Mouse (Mus musculus): ENCODE measurements around the gene Gan. TPM values are rescaled to one million over a fixed set of nuclear protein-coding genes. Genes with fewer than 3 reads are reported as not detected.

Gene Gan
- total RNA-seq, 2 experiments from 2014 or later, result 11.4 to 13.0 TPM

DNA sequence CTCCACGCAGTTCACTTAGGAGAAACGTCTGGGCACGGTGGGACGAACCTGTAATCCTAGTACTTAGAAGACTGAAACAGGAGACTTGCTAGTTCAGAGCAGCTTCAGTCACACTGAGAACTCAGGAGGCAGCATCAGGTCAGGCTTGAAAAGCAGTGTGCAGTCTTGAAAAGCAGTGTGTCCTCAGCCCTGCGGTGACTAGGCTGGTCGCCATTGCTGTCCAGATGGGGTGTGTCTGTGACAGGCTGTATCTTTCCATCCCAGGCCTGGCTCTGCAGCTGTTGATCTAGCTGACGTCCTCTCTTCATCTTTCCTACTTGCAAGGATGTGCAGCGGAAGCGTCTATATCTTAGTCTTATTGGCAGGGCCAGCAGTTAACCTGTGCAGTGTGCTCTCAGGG, 42.9 kb downstream of the Gan start:
- DNase-seq, result no peak

DNA sequence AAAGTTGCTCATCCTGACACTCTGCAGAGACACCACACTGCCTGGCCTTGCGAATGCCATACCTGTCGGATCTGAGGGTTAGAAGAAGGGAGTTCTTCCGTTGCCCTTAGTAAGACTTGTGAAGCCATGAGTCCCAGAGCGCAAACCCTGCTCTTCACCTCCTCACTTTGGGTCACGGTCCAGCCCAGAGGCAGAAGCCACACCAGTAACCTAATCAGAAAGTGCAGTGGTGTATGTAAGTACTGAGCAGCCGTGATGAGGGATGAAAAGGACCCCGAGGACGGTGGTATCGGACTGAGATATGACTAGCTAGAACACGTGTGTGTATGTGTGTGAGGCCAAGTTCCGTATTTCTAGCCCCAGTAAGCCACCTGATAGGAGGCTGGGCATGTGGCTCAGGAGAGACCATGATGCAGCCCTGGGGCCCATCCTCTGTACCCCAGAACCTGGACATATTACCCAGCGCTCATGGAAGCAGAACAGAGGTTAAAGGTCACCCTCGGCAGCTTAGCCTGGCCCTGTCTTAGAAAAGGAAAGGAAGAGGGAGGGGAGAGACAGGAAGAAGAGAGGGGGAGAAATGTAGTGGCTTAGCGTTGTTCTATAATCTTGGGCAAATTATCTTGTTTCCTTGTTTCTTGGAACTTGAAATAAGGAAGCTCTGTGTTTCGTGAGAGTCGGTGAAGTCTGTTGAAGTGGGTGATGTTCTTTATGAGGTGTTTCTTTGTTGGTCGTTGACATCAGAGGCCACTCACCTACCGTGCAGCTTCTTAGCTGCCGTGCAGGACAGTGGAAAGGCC, 43.5 kb downstream of the Gan start:
- no peak for DNase-seq

DNA sequence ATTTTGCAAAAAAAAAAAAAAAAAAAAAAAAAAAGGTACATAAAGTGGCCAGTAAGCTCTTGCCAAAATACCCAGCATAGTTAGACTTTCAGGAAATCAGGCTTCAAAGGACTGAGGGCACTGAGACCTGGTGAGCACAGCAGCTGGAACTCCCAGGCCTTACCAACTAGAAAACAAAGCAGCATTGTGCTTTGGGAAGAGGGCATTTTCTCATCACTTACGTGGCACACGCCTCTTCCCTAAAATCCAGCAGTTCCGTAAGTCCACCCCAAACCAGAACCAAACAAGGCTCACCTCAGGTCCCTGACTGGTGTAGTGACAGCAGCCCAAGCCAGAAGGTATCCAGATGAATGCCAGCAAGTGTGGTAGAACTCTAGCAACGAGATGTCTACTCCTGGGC, 45.1 kb downstream of the Gan start:
- DNase-seq, result no peak

DNA sequence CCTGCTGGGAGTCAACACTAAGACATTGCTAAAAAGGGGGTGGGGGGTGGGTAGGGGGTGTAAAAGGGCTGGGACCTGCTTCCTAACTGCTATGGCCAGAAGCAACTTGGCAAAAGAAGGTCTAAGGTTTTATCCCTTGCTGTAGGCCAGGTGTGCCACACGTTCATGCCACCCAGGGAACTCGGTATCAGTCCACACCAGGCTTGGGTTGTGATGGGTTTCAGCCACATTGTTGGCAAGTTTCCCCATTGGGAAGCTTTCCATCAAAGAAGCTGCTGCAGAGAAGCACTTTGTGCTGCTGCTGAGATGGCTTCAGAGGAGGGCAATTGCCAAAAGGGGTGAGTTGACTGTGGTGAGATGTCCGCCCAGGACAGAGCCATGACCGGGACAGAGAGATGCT, 47.9 kb downstream of the Gan start:
- DNase-seq, result no peak

DNA sequence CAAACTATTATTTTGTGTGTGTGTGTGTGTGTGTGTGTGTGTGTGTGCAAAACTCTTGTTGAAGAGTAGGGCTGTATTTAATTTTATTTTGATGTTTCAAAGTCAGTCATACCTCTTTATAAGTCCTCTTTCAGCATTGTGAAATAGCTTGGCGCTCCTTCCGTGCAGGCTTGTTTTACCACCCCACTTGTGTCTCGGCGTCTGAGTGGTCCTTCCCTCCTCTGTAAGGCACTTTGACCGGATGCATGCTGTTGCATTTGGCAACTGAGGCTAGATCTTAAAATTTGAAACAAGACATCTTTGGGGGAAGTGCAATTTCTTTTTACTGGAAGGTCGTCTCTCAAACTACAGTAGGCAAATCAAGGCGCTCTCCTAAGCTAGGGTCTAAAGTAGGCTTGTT, 48.7 kb downstream of the Gan start:
- no peak for DNase-seq

DNA sequence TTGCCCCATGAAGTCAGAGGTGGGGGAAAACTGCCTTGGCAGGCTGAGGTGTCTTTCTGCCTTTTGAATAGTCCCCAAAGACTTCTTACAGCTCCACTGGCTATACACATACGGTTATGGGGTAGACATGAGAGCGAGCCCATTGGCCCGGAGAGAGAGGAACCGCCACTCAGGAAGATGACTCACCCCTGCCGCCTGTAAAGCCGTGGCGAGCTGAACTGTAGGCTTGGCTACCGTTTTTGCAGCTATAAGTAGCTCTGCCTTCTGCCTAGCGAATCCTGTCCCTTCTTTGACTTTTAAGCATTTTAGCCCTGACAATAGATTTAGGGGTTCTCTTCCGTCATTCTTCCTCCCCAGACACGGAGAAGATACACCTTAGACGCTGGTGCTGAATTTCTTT, 51.2 kb downstream of the Gan start:
- no peak for DNase-seq

DNA sequence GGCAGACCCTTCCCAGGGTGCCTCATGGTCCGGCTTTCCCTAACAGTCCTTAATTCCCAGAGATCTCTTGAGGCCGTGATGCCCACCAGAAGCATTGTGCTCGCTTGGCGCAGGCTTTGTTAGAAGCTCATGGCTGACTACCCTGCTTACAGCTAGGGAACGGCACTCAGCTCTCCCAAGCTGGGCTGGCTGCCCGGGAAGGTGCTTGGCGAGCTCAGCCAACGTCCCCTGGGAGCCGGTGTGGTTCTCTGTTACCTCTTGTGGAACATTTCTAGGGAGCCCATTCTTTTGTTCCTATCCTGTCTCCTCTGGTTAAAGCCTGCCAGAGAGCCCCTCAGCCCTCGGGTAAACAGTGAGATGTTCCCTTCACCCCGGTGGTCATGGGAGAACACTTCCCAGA, 54.2 kb downstream of the Gan start:
- peak in 1 of 2 experiments; percentile 50 for DNase-seq

DNA sequence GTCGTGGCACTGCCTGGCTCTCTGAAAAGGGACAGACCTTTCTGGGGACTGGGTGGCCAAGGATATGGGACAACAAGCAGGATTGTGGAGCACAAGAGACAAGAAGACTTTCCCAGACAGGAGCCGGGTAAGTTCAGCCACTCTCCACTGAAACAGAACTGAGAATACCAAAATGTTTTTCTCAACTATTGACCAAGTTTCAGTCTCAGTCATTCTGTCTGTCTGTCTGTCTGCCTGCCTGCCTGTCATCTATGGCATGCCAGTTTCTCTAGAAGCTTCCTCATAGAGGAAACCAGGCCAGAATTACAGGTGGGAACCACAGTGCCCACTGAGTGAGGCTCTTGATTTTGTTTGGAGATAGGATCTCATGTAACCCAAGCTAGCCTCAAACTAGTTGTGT, 59.8 kb downstream of the Gan start:
- no peak for DNase-seq

DNA sequence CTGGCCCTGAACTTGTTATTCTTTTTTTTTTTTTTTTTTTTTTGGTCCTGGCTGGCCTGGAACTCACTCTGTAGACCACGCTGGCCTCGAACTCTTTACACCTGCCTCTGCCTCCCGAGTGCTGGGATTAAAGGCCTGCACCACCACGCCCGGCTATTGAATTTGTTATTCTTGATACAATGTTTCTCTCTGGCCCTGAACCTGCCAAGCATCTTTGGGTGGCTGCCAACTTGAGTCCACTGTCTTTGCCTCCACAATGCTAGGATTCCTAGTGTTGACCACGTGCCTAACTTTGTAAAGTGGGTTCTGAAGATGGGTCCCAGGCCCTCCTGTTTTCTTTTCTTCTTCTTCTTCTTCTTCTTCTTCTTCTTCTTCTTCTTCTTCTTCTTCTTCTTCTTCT, 64.5 kb downstream of the Gan start:
- peak; percentile 38 to 60 for DNase-seq

DNA sequence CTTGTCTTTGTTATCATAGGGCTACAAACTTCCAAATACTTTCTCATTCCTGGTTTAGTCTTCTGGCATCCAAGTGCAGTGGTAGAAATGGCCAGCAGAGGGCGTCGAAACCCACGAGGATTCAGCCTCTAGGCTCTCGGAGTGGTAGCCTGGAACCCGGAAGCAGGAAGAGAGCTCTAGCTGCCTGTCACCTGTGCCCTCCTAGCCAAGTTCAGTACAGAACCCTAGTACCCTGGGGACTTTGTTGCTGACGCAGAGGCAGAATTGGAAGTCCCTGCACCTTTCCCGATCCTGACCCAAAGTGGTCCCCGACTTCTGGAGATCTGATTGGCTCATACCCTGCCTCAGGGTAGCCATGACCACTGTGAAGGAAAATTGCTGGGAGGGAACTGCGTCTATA, 66.7 kb downstream of the Gan start:
- peak; percentile 92 to 93 for DNase-seq

DNA sequence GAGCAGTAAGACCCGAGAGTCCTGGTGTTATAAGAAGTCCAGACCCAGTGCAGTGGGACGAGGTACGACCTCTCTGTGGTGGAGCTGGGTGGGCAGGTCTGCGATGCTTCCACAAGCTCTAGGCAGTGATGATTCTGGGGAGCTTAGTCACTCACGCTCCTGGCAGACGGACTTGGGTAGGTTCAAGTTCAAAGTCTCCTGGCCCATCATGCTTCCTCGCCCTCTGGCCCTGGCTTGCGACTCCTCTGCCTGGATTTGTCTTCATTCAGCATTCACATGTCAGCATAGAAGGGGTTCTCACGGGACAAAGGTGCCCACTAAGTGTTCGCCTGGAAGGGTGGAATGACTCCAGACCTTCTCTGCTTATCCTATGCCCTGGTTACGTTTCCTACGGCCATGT, 68.4 kb downstream of the Gan start:
- DNase-seq, result no peak

DNA sequence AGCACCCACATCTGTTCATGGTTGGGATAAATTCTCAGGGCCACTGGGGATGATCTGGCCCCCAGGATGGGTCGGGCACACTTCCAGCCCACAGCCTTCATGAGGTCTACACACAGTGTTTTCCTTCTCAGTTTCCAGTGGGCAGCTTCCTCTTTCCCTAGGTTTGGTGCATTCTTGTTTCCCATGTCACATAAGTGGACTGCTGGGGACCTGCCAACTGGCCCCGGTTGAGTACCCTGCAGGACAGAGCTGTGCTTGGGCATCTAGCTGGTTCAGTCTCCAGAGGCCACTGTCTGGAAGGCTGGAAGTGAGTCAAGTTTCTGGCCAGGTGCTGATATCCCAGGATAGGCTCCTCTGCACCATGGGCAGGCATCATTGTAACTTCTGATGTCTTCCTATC, 69.4 kb downstream of the Gan start:
- no peak for DNase-seq

DNA sequence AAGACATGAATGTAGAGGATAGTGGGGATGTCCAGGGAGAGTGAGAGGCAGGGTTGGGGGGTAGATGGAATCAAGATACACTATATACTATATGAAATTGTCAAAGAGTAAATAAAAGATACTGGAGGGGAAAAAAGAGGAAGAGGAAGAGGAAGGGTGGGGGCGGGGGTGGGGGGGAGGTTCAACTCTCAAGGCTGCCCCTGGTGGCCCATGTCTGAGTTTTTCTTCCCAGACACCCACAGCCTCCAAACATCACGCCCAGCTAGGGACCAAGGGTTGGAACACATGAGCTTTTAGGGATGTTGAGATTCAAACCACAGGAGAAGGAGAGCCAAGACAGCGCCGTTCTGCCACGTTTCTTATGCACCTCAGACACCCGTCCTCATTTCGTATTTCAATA, 75.3 kb downstream of the Gan start:
- DNase-seq, result no peak

DNA sequence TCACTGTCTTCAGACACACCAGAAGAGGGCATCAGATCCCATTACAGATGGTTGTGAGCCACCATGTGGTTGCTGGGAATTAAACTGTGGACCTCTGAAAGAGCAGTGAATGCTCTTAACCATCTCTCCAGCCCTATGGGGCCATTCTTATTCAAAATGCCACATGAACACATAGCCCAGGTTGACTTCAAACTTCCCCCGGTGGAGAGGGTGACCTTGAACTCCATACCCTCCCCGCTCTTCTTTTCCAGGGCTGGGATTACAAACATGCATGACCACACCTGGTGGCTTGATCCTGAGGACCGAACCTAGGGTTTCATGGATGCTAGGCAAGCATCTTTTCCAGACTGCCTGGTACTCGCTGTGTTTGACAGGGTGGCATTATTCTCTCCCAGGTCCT, 78.6 kb downstream of the Gan start:
- no peak for DNase-seq

DNA sequence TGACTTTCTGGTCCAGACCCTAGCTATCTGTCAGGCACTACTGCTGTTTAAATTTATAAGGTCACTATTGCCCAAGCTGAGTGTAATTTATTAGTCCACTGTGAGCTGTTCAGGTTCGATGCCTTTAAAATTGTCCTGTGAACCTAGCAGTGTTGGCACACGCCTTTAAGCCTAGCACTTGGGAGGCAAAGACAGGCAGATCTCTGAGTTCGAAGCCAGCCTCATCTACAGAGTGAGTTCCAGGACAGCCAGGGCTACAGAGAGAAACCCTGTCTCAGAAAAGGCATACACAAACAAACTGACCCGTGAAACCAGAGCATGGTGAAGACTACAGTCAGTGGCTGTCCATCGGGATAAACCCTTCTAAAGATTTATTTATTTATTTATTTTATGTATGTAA, 82.4 kb downstream of the Gan start:
- no peak for DNase-seq

DNA sequence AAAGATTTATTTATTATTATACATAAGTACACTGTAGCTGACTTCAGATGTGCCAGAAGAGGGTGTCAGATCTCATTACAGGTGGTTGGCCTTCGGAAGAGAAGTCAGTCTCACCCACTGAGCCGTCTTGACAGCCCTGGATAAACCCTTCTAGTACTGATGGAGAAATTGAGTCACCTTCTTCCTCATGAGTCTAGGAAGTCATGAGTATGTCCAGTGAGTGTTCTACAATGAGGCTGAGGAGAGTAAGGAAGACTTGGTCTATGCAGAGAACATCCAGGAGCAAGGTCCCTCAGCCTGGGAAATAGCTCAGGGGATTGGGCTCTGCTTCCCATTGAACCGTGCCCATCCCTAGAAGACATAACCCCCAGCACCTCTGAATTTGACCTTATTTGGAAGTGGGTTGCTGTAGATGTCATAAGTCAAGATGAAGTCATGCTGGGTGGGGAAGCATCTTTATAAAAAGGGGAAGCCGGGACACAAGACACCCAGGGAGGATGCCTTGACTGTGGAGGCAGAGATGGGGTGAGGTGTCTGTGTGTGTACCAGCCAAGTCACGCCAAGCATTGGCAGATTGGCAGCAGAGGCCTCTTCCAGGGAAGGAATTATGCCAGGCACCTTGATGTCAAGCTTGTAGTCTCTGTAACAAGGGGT, 83.0 kb downstream of the Gan start:
- DNase-seq, result no peak

DNA sequence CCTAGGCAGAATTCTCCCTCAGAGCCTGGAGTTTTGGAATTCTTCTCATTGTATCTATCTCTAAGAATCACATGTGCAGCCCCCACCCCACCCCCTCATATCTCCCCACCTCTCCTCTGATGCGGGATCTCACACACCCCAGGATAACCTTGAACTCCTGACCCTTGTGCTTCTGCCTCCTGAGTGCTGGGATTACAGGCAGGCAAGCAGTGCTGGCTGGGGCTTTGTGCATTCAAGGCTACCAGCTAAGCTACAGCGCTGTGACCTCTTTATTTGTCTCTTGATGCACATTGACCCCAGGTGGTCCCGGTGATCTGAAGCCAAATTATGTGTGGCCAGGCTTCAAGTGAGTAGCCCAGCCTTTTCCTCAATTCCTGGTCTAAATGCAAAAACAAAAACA, 83.9 kb downstream of the Gan start:
- DNase-seq, result peak in 1 of 2 experiments; percentile 36

DNA sequence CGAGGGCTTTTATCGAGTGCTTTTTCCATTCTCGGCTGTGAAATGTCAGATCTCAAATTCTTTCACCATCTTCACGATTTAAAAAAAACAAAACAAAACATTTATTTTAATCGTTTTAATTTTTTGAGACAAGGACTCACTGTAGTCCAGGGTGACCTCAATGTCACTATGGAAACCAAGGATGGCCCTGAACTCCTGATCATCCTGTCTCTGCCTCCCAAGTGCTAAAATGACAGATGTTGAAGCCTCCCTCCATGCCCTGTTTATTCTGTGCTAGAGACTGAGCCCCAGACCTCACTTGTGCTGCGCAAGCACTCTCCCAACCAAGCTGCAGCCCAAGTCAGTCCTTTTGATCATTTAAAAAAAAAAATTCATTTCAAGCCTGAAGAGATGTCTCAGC, 84.4 kb downstream of the Gan start:
- peak; percentile 42 to 56 for DNase-seq

DNA sequence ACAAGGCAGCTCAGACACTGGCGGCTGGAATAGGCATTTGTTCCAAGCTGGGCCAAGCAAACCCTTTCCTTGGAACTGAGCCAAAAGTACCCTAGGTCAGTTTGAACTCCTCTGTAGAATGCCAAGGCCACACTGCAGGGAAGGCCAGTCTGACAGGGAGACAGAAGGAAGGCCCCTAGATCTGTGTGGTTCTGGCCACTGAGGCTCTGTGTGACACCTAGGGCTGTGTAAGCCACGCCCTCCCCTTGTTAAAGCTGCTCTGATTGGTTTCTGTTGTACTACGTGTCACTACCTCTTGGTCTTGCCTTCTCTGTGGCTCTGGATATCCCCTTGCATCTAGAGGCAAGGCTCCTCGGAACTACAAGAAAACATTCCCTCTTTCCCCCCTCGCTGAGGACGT, 86.7 kb downstream of the Gan start:
- peak; percentile 42 to 53 for DNase-seq

DNA sequence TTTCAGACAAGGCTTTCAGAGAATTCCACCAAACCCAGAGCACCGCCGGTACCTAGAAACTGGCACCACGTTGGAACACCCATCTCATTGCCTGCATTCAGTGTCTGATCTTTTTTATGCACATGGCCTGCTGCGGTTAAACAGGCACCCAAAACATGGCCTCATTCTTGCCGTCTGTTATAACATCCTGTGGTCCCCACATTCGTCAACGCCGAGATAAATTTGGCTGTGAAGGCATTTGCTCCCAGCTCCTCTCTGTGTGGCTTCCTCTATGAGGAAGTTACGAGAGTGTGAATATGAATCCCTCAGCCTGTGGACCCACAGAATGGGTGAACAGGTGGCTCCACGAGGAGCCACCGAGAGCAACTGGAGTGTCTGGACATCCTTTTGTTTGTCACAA, 90.4 kb downstream of the Gan start:
- no peak for DNase-seq

DNA sequence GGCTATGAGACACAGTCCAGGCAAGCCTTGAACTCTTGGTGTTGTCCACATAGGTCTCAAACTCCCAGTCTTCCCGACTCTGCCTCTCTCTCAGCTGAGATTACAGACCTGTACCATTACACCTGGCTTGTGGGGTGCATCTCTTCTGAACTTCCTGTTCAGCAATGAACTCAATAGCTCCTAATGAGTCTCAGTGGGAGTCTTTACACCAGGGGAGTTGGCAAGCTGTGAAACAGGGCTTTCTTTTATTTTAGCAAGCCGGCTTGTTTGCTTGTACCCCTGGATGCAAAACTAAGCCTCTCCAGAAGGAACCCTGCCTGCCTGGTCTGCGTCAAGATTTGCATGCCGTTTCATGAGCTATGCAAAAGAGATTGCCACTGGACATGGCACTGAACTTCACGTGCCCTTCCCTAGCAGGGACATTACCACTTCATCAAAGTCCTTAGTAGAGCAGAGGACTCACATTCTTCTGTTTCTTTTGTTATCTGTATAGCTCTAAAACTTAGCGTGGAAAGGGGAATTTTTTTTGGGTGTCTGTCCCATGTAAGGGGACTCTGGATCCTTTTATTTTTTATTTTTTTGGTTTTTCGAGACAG, 93.2 kb downstream of the Gan start:
- no peak for DNase-seq

DNA sequence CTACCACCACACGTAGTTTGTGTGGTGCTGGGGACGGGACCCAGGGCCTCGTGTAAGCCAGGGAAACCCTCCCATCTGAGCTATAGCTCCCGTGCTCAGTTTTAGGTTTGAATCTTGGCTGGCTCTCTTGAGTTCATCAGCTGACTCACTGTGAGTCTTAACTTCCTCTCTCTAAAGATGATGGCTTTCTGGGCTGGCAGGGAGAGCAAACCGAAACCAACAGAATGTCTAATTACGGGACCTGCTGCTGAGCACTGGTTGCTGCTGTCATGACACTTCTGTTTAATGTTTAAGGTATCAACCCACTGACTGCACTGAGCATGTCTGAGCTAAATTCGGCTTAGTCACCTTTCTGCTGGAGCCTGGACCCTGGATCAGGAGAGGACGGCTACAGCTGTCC, 94.7 kb downstream of the Gan start:
- DNase-seq, result peak in 1 of 2 experiments; percentile 20

DNA sequence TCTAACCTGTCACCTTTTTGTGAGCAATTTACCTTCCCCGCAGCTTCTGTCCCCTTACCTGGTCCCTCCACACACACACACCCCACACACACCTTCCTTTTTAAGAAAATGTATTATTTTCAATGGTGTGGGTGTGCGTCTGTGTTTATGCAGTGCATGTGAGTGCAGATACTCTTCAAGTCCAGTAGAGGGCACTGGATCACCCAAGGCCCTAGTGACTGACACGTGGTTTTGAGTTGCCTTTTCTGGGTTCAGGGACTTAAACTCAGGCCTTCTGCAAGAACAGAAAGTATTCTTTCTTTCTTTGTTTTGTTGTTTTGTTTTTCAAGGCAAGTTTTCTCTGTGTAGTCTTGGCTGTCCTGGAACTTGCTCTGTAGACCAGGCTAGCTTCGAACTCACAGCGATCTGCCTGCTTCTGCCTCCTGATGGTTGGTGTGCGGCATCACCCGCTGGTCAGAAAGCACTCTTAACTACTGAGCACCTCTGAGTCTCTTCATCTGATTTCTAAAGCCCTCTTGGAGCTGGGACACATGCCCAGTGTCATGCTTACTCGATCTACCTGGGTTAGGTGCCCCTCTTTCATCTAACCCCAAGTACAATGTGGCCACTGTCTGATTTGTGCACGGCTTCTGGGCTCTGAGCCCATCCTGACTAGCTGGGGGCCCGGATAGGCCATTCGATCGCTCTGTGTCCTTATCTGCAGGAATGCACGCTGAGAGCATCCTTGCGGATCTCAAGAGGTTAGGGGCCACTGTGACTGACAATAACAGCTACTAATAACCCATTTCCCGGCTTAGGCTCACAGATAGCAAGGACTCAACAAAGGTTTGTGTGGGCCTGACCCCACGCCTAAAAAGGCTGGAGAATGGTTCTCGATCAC, 95.7 kb downstream of the Gan start:
- DNase-seq, result no peak

Data from adrenal gland, postnatal 36 days (tissue).